Mouse (Mus musculus): ENCODE data around the gene Lce1l. TPM values are rescaled to one million over a fixed set of nuclear protein-coding genes. Genes with fewer than 3 reads are reported as not detected.
"Not testable (repeated sequence)": the region's sequence is repeated elsewhere in the genome, so short reads cannot be mapped to it uniquely, and the experiment has no call there.

Gene Lce1l
- polyA plus RNA-seq (2014; fragmentation: Nextera tagmentation; extraction: Ambion mirVana), result not detected in 2 replicates

DNA sequence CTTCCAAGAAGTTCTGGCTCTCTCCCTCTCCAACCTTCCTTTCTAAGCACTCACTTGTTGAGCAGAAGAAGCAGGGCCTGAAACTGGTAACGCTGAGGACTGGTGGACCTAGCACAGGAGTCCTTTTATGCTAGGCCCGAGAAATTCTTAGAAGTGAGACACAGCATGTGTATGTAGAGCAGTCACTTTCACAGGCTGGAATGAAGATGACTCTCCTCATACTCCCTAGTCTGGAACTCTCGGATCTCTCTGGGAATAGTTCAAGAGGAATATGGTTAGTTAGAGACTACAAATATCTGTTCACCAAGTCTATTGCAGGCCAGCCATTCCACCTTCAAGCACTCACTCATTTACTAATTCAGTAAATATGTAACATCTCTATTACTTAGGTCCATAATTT is at the start of gene Lce1l:
Lce1l (minus strand) TSS at position 101 of the 400 bp plus-strand sequence.
- H3K4me3 ChIP-seq (ENCODE audit: low read depth, low read length), result no peak within 1 kb of the TSS
- no peak within 1 kb of the TSS for H3K9ac ChIP-seq (replicated peaks; ENCODE audit: low read length)
- no peaks in the 10 kb centered on the region for H3K27me3 ChIP-seq (ENCODE audit: control insufficient read depth, insufficient read depth, low read length)
- H3K27ac ChIP-seq (replicated peaks; ENCODE audit: low read depth, low read length), result no peak within 1 kb of the TSS
- H3K36me3 ChIP-seq (replicated peaks; ENCODE audit: control insufficient read depth, insufficient read depth, low read depth, low read length), result no peaks in the 10 kb centered on the region
- H3K9me3 ChIP-seq (replicated peaks; ENCODE audit: control insufficient read depth, low read length), result no peaks in the 10 kb centered on the region
- no peak for DNase-seq (ENCODE audit: low spot score)
- no peaks in the 10 kb centered on the region for H3K4me1 ChIP-seq (ENCODE audit: control insufficient read depth, insufficient read depth, low read length)
- 80% methylated on average over 3 of the region's 3 CpGs for WGBS
- no peak for ATAC-seq (replicated peaks; ENCODE audit: insufficient number of reproducible peaks, low FRiP score, low TSS enrichment, low read depth)
- H3K4me2 ChIP-seq (ENCODE audit: low read depth, low read length), result no peak within 1 kb of the TSS

DNA sequence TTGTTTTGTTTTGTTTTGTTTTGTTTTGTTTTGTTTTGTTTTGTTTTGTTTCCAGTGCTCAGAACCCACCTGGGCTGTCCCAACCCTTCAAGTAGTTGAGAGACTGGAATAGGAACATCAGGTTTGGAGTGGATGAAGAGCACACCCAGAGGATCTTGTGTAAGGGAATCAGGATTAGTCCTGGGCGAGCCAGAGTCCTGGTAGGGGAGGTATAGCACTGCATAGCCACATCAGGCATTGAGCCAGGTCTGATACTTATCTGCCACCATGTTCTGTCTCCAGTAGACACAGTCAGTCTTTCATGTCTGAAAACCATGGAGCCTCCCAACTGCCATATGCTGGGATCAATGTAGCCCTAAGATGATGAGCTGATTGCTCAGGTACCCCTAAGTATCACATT is 43.4 kb upstream of the Lce1l start:
- Histone ChIP-seq H3K36me3 (replicated peaks; ENCODE audit: control insufficient read depth, insufficient read depth, low read depth, low read length) (no peaks in the 10 kb centered on the region), H3K4me2 (ENCODE audit: low read depth, low read length) (no peak overlapping the region), H3K9me3 (replicated peaks; ENCODE audit: control insufficient read depth, low read length) (no peaks in the 10 kb centered on the region), H3K27me3 (ENCODE audit: control insufficient read depth, insufficient read depth, low read length) (no peaks in the 10 kb centered on the region), H3K4me1 (ENCODE audit: control insufficient read depth, insufficient read depth, low read length) (no peaks in the 10 kb centered on the region), H3K9ac (replicated peaks; ENCODE audit: low read length) (no peak overlapping the region), H3K27ac (replicated peaks; ENCODE audit: low read depth, low read length) (no peak overlapping the region), H3K4me3 (ENCODE audit: low read depth, low read length) (no peak overlapping the region)
- DNase-seq (ENCODE audit: low spot score) (no peak), ATAC-seq (replicated peaks; ENCODE audit: insufficient number of reproducible peaks, low FRiP score, low TSS enrichment, low read depth) (no peak)
- WGBS, result 56% methylated on average over 1 of the region's 1 CpGs

DNA sequence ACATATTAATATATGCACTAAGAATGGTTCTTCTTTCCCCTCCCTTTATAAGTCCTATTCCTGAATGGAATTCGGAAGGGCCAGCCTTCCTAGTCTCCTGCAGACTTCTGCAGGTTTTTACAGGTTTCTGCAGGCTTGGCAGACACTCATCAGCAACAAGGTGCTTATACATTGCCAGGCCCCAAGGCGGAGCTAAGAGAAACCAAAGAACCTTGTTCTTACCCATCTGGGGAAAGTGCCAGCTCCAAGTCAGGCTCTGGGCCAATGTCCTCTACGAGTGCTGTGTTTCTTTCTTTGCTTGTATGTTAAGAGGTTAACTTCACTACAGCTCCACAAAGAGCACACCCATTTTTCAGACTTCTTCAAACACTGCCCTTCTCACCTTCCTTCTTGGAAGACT is 43.0 kb upstream of the Lce1l start:
- ATAC-seq (replicated peaks; ENCODE audit: insufficient number of reproducible peaks, low FRiP score, low TSS enrichment, low read depth), result no peak
- WGBS, result 64% methylated on average over 3 of the region's 3 CpGs
- Histone ChIP-seq H3K4me3 (ENCODE audit: low read depth, low read length) (no peak overlapping the region), H3K27me3 (ENCODE audit: control insufficient read depth, insufficient read depth, low read length) (no peaks in the 10 kb centered on the region), H3K4me2 (ENCODE audit: low read depth, low read length) (no peak overlapping the region), H3K27ac (replicated peaks; ENCODE audit: low read depth, low read length) (no peak overlapping the region), H3K36me3 (replicated peaks; ENCODE audit: control insufficient read depth, insufficient read depth, low read depth, low read length) (no peaks in the 10 kb centered on the region), H3K4me1 (ENCODE audit: control insufficient read depth, insufficient read depth, low read length) (no peaks in the 10 kb centered on the region), H3K9me3 (replicated peaks; ENCODE audit: control insufficient read depth, low read length) (no peaks in the 10 kb centered on the region), H3K9ac (replicated peaks; ENCODE audit: low read length) (no peak overlapping the region)
- DNase-seq (ENCODE audit: low spot score), result no peak

DNA sequence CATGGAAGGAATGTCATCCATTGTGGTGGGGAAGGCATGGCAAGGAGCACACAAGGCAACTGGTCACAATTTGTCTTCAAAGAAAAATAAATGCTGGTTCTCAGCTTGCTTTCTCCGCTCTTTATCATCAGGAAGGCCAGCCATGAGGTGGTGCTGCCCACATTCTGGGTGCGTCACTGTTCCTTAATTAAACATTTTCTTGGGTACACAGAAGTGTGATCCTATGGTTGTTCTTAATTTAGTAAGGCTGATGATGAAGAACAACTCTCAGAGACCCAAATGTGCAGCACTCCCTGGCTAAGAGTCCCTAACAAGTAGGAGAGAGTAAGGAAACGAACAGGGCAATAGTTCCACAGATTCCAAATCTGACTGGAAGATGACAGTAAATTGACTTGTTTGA is 23.1 kb upstream of the Lce1l start:
- H3K36me3 ChIP-seq (replicated peaks; ENCODE audit: control insufficient read depth, insufficient read depth, low read depth, low read length), result no peaks in the 10 kb centered on the region
- WGBS, result 89% methylated on average over 3 of the region's 3 CpGs
- no peaks in the 10 kb centered on the region for H3K4me1 ChIP-seq (ENCODE audit: control insufficient read depth, insufficient read depth, low read length)

DNA sequence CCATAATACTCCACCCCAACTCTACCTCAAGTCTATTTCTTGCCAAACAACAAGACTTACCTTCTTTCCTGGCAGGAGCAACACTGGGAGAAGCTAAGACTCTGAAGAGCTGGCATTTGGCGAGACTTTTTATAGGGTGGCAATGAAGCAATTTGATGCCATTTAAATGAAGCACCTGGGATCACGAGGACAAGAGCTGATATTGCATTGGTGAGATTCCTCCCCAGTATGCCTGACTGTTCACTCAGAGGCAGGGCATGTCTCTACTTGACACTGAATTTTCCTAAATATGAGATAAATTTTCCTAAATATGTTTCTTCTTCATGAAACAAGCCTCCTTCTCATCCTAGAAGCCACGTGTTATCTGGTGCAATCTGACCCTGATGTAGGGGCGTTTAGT is 19.0 kb upstream of the Lce1l start, which contains the start of gene 2310050C09Rik:
2310050C09Rik (minus strand) TSS at position 101 of the 400 bp plus-strand sequence.
- Histone ChIP-seq H3K4me2 (ENCODE audit: low read depth, low read length) (no peak within 1 kb of the TSS), H3K27me3 (ENCODE audit: control insufficient read depth, insufficient read depth, low read length) (no peaks in the 10 kb centered on the region), H3K4me3 (ENCODE audit: low read depth, low read length) (no peak within 1 kb of the TSS), H3K4me1 (ENCODE audit: control insufficient read depth, insufficient read depth, low read length) (no peaks in the 10 kb centered on the region), H3K27ac (replicated peaks; ENCODE audit: low read depth, low read length) (no peak within 1 kb of the TSS), H3K9ac (replicated peaks; ENCODE audit: low read length) (no peak within 1 kb of the TSS), H3K36me3 (replicated peaks; ENCODE audit: control insufficient read depth, insufficient read depth, low read depth, low read length) (no peaks in the 10 kb centered on the region), H3K9me3 (replicated peaks; ENCODE audit: control insufficient read depth, low read length) (no peaks in the 10 kb centered on the region)
- DNase-seq (ENCODE audit: low spot score) (no peak), ATAC-seq (replicated peaks; ENCODE audit: insufficient number of reproducible peaks, low FRiP score, low TSS enrichment, low read depth) (no peak)
- 80% methylated on average over 4 of the region's 4 CpGs for WGBS

More for the DNA sequence above, 23.1 kb upstream of the Lce1l start:
- no peak overlapping the region for H3K27ac ChIP-seq (replicated peaks; ENCODE audit: low read depth, low read length)
- no peaks in the 10 kb centered on the region for H3K9me3 ChIP-seq (replicated peaks; ENCODE audit: control insufficient read depth, low read length)
- DNase-seq (ENCODE audit: low spot score), result no peak
- no peak overlapping the region for H3K9ac ChIP-seq (replicated peaks; ENCODE audit: low read length)
- no peaks in the 10 kb centered on the region for H3K27me3 ChIP-seq (ENCODE audit: control insufficient read depth, insufficient read depth, low read length)
- H3K4me3 ChIP-seq (ENCODE audit: low read depth, low read length), result no peak overlapping the region
- ATAC-seq (replicated peaks; ENCODE audit: insufficient number of reproducible peaks, low FRiP score, low TSS enrichment, low read depth), result no peak
- no peak overlapping the region for H3K4me2 ChIP-seq (ENCODE audit: low read depth, low read length)

DNA sequence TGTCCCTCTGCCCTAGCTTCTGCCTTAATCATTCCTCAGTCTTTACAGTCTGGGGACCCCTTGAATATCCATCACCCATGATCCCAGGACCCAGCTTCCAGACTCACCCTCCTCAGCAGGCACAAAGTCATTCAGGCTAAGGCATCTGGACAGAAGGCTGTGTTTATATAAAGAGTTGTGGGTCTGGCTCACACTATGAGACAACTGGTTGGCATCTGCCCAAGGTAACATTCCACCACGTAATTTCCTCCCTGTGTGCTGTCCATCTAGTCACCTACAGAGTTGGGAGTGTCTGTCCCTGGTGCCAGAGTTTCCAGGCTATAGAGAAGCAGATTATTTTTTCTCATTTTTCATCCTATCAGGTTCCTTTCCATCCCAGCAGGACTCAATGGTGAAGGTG is 24.0 kb downstream of the Lce1l start, which contains the start of gene Kprp:
Kprp (minus strand) TSS at position 140 of the 400 bp plus-strand sequence.
- Histone ChIP-seq H3K4me3 (ENCODE audit: low read depth, low read length) (no peak within 1 kb of the TSS), H3K9me3 (replicated peaks; ENCODE audit: control insufficient read depth, low read length) (no peaks in the 10 kb centered on the region), H3K4me2 (ENCODE audit: low read depth, low read length) (no peak within 1 kb of the TSS), H3K27me3 (ENCODE audit: control insufficient read depth, insufficient read depth, low read length) (no peaks in the 10 kb centered on the region), H3K9ac (replicated peaks; ENCODE audit: low read length) (no peak within 1 kb of the TSS), H3K36me3 (replicated peaks; ENCODE audit: control insufficient read depth, insufficient read depth, low read depth, low read length) (no peaks in the 10 kb centered on the region), H3K4me1 (ENCODE audit: control insufficient read depth, insufficient read depth, low read length) (no peaks in the 10 kb centered on the region), H3K27ac (replicated peaks; ENCODE audit: low read depth, low read length) (no peak within 1 kb of the TSS)
- ATAC-seq (replicated peaks; ENCODE audit: insufficient number of reproducible peaks, low FRiP score, low TSS enrichment, low read depth) (no peak), DNase-seq (ENCODE audit: low spot score) (no peak)
- 41% methylated on average over 1 of the region's 1 CpGs for WGBS

DNA sequence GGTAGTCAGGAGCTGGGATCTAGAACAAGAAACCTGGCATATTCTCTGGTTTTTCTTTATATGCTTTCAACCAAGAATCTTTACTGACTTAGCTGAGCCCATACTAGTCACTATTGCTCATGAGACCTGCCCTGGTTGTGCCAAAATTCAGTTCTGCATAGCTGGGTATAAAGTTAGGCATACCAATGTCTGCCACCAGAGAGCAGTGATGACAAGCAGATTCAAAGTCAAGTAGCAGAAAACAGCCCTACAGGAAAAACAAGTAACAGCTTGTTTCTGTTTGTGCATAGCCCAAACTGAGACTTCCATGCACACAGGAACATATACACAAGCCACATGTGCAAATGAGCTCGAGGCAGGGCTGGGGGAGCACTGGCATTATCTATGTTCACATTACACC is 25.3 kb downstream of the Lce1l start:
- Histone ChIP-seq H3K4me2 (ENCODE audit: low read depth, low read length) (no peak overlapping the region), H3K27ac (replicated peaks; ENCODE audit: low read depth, low read length) (no peak overlapping the region), H3K27me3 (ENCODE audit: control insufficient read depth, insufficient read depth, low read length) (no peaks in the 10 kb centered on the region), H3K4me1 (ENCODE audit: control insufficient read depth, insufficient read depth, low read length) (no peaks in the 10 kb centered on the region), H3K9me3 (replicated peaks; ENCODE audit: control insufficient read depth, low read length) (no peaks in the 10 kb centered on the region), H3K9ac (replicated peaks; ENCODE audit: low read length) (no peak overlapping the region), H3K4me3 (ENCODE audit: low read depth, low read length) (no peak overlapping the region), H3K36me3 (replicated peaks; ENCODE audit: control insufficient read depth, insufficient read depth, low read depth, low read length) (no peaks in the 10 kb centered on the region)
- no peak for ATAC-seq (replicated peaks; ENCODE audit: insufficient number of reproducible peaks, low FRiP score, low TSS enrichment, low read depth)
- DNase-seq (ENCODE audit: low spot score), result no peak
- WGBS, result 33% methylated on average over 1 of the region's 1 CpGs

DNA sequence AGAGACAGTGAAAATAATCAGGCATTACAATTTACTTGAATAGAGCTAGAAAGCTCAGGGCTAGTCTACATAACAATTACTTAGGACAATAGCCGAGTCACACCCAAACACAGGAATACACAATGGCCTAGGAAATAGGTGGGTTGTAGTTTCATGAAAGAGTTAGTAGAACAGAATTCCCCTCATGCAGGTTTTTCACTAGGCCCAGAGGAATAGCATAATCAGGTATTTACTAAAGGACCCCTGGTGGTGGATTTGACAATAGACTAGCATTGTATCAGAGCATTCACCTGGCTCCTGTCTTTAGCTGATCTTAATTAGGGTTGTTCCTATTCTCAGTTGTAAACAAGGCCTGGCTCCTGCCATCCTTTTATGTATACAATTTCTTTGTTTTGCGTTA is 35.0 kb downstream of the Lce1l start:
- not testable (repeated sequence) for DNase-seq (ENCODE audit: low spot score); H3K4me3 ChIP-seq (ENCODE audit: low read depth, low read length); H3K4me1 ChIP-seq (ENCODE audit: control insufficient read depth, insufficient read depth, low read length); ATAC-seq (replicated peaks; ENCODE audit: insufficient number of reproducible peaks, low FRiP score, low TSS enrichment, low read depth); H3K27me3 ChIP-seq (ENCODE audit: control insufficient read depth, insufficient read depth, low read length); H3K9ac ChIP-seq (replicated peaks; ENCODE audit: low read length); H3K27ac ChIP-seq (replicated peaks; ENCODE audit: low read depth, low read length); H3K36me3 ChIP-seq (replicated peaks; ENCODE audit: control insufficient read depth, insufficient read depth, low read depth, low read length); H3K4me2 ChIP-seq (ENCODE audit: low read depth, low read length); H3K9me3 ChIP-seq (replicated peaks; ENCODE audit: control insufficient read depth, low read length)
- 94% methylated on average over 2 of the region's 2 CpGs for WGBS

All from embryonic facial prominence, embryonic 11.5 days (tissue).